Mouse (Mus musculus) myocyte (in vitro differentiated cells): ENCODE results near the gene Ska2. TPM values are rescaled to one million over a fixed set of nuclear protein-coding genes. Genes with fewer than 3 reads are reported as not detected.
A peak's percentile ranks its signal among the peaks of the same experiment; 100 is the strongest.

Experiments
- H3K27me3 ChIP-seq: one replicate; pipeline ENCODE4 v1.6.1; 2011; ENCODE audit not compliant: control insufficient read depth, insufficient read depth, insufficient read length
- H3K36me3 ChIP-seq: one replicate; pipeline ENCODE4 v1.6.1; 2011; ENCODE audit not compliant: control insufficient read depth, insufficient read depth
- H3K4me2 ChIP-seq: one replicate; pipeline ENCODE4 v1.6.1; 2011; ENCODE audit warnings: low read depth, control low read depth
- H3K4me3 ChIP-seq: one replicate; pipeline ENCODE4 v1.5.1; 2011; ENCODE audit warnings: mild to moderate bottlenecking, control low read depth, moderate library complexity
- H3K79me2 ChIP-seq: one replicate; pipeline ENCODE4 v1.6.1; 2011; ENCODE audit not compliant: control insufficient read depth, insufficient read depth
- H3ac ChIP-seq: one replicate; pipeline ENCODE4 v1.6.1; 2011; ENCODE audit not compliant: control insufficient read depth, insufficient read length
- CEBPB ChIP-seq: IDR thresholded peaks from 2 replicates; pipeline ENCODE4 v1.6.1; 2011; ENCODE audit warnings: mild to moderate bottlenecking, moderate library complexity; ENCODE audit not compliant: poor library complexity, insufficient read depth, severe bottlenecking
- E2F4 ChIP-seq: IDR thresholded peaks from one replicate; pipeline ENCODE4 v1.6.1; 2011; ENCODE audit warnings: mild to moderate bottlenecking, control low read depth, moderate library complexity; ENCODE audit not compliant: insufficient read depth
- MAX ChIP-seq: IDR thresholded peaks from one replicate; pipeline ENCODE4 v1.6.1; 2011; ENCODE audit warnings: low read depth, mild to moderate bottlenecking, control low read depth
- MYOD1 ChIP-seq, 3 experiments: IDR thresholded peaks; one replicate each; pipeline ENCODE4 v1.6.1; 2011; ENCODE audit warnings: control low read depth in 2 of 3, low read depth in 2 of 3, mild to moderate bottlenecking in 2 of 3, moderate library complexity in 1 of 3; ENCODE audit not compliant: insufficient read length in 2 of 3, control insufficient read depth in 1 of 3
- MYOG ChIP-seq, 3 experiments: IDR thresholded peaks; one replicate each; pipeline ENCODE4 v1.6.1; 2011; ENCODE audit warnings: control low read depth in 2 of 3, low read depth in 2 of 3, mild to moderate bottlenecking in 2 of 3; ENCODE audit not compliant: insufficient read length in 2 of 3, control insufficient read depth in 1 of 3, insufficient read depth in 1 of 3
- POLR2A ChIP-seq: IDR thresholded peaks from one replicate; pipeline ENCODE4 v1.6.1; 2011; ENCODE audit warnings: low read depth, mild to moderate bottlenecking, control low read depth, moderate library complexity; ENCODE audit not compliant: insufficient read length
- POLR2AphosphoS2 ChIP-seq: IDR thresholded peaks from one replicate; pipeline ENCODE4 v1.6.1; 2011; ENCODE audit warnings: low read depth, control low read depth; ENCODE audit not compliant: insufficient read length
- REST ChIP-seq: IDR thresholded peaks from one replicate; pipeline ENCODE4 v1.6.1; 2011; ENCODE audit warnings: mild to moderate bottlenecking, control low read depth, moderate library complexity; ENCODE audit not compliant: insufficient read depth, insufficient read length
- SRF ChIP-seq: IDR thresholded peaks from one replicate; pipeline ENCODE4 v1.6.1; 2011; ENCODE audit warnings: low read depth; ENCODE audit not compliant: control insufficient read depth, insufficient read length
- TCF12 ChIP-seq: IDR thresholded peaks from one replicate; pipeline ENCODE4 v1.6.1; 2011; ENCODE audit warnings: mild to moderate bottlenecking, control low read depth; ENCODE audit not compliant: poor library complexity, insufficient read depth, severe bottlenecking
- TCF3 ChIP-seq: IDR thresholded peaks from one replicate; pipeline ENCODE4 v1.6.1; 2011; ENCODE audit warnings: low read depth, control low read depth; ENCODE audit not compliant: insufficient read length
- USF1 ChIP-seq: IDR thresholded peaks from one replicate; pipeline ENCODE4 v1.6.1; 2011; ENCODE audit warnings: low read depth, mild to moderate bottlenecking, control low read depth, moderate library complexity
- polyA plus RNA-seq: library from polyadenylated mRNA; unstranded; fragments of >200 nt; fragmentation: generic; extraction: Trizol; gene quantifications from one replicate; pipeline ENCODE4 v1.2.1, GENCODE M21; 2012; ENCODE audit warnings: missing spikeins

Gene Ska2
- polyA plus RNA-seq, 1 experiment = 5.6 TPM

GRCm38 (mm10) chr11:87126281-87126823 lies 17.3 kb downstream of the Ska2 start:
- Histone ChIP-seq H3K4me3 (peak overlapping the region; percentile 64), H3K4me2 (peak overlapping the region; percentile 86), H3K36me3 (peaks cover 12% of the 10 kb centered on the region), H3ac (peak overlapping the region; percentile 59), H3K27me3 (no peaks in the 10 kb centered on the region), H3K79me2 (peaks cover 20% of the 10 kb centered on the region)
- no peak for TF ChIP-seq MAX
- TF ChIP-seq POLR2AphosphoS2 = no peak
- TF ChIP-seq MYOD1 (IDR thresholded peaks at IDR 0.05; ENCODE audit: control insufficient read depth in 1 of 3, insufficient read length in 2 of 3, low read depth in 2 of 3) = no peak
- TF ChIP-seq E2F4 = no peak
- TF ChIP-seq CEBPB = no peak
- no peak for TF ChIP-seq SRF
- TF ChIP-seq TCF12 = no peak
- TF ChIP-seq REST = no peak
- no peak for TF ChIP-seq MYOG (IDR thresholded peaks at IDR 0.05; ENCODE audit: control insufficient read depth in 1 of 3, insufficient read depth in 1 of 3, insufficient read length in 2 of 3, low read depth in 2 of 3)
- TF ChIP-seq TCF3 = no peak
- TF ChIP-seq POLR2A = no peak
- TF ChIP-seq USF1 = no peak

GRCm38 (mm10) chr11:87126824-87127816 lies 18.1 kb downstream of the Ska2 start, which contains the start of gene Trim37:
Gene Trim37 (plus strand): TSS chr11:87127077.
- peak; percentile 81 for TF ChIP-seq POLR2AphosphoS2
- no peak for TF ChIP-seq TCF3
- peak in 2 of 3 experiments; percentile 68 to 82 for TF ChIP-seq MYOG (IDR thresholded peaks at IDR 0.05; ENCODE audit: control insufficient read depth in 1 of 3, insufficient read depth in 1 of 3, insufficient read length in 2 of 3, low read depth in 2 of 3)
- peak; percentile 35 for TF ChIP-seq E2F4
- TF ChIP-seq REST = no peak
- TF ChIP-seq MYOD1 (IDR thresholded peaks at IDR 0.05; ENCODE audit: control insufficient read depth in 1 of 3, insufficient read length in 2 of 3, low read depth in 2 of 3) = peak in 2 of 3 experiments; percentile 56 to 85
- peak; percentile 77 for TF ChIP-seq POLR2A
- peak; percentile 72 for TF ChIP-seq USF1
- no peak for TF ChIP-seq SRF
- no peak for TF ChIP-seq MAX
- Histone ChIP-seq H3K79me2 (peaks cover 20% of the 10 kb centered on the region), H3K27me3 (no peaks in the 10 kb centered on the region), H3K4me2 (peak within 1 kb of the TSS; percentile 99), H3K36me3 (peaks cover 9% of the 10 kb centered on the region), H3ac (peak within 1 kb of the TSS; percentile 59), H3K4me3 (peak within 1 kb of the TSS; percentile 64)

- TF ChIP-seq MYOG (IDR thresholded peaks at IDR 0.05; ENCODE audit: control insufficient read depth in 1 of 3, insufficient read depth in 1 of 3, insufficient read length in 2 of 3, low read depth in 2 of 3) (no peak), SRF (no peak)
- no peaks in the 10 kb centered on the region for H3K79me2 ChIP-seq
- H3K4me2 ChIP-seq = no peak overlapping the region
- no peaks in the 10 kb centered on the region for H3K36me3 ChIP-seq
- H3ac ChIP-seq = no peak overlapping the region
- no peaks in the 10 kb centered on the region for H3K27me3 ChIP-seq
- no peak overlapping the region for H3K4me3 ChIP-seq
Observed at GRCm38 (mm10) chr11:87136233-87136632, 27.2 kb downstream of the Ska2 start.

- no peaks in the 10 kb centered on the region for H3K27me3 ChIP-seq
- H3K4me2 ChIP-seq = no peak overlapping the region
- TF ChIP-seq TCF12 (no peak), POLR2A (no peak), E2F4 (no peak), TCF3 (no peak), REST (no peak), POLR2AphosphoS2 (no peak), MYOD1 (IDR thresholded peaks at IDR 0.05; ENCODE audit: control insufficient read depth in 1 of 3, insufficient read length in 2 of 3, low read depth in 2 of 3) (no peak), SRF (no peak), CEBPB (no peak)
- no peaks in the 10 kb centered on the region for H3K79me2 ChIP-seq
- H3K4me3 ChIP-seq = no peak overlapping the region
- no peak overlapping the region for H3ac ChIP-seq
- H3K36me3 ChIP-seq = peaks cover 6% of the 10 kb centered on the region
Observed at GRCm38 (mm10) chr11:87158012-87158411, 49.0 kb downstream of the Ska2 start.

- no peak for TF ChIP-seq POLR2A
- TF ChIP-seq POLR2AphosphoS2 = no peak
- TF ChIP-seq SRF = no peak
- no peak for TF ChIP-seq MAX
- no peak for TF ChIP-seq TCF3
- no peak for TF ChIP-seq CEBPB
- no peak for TF ChIP-seq MYOD1 (IDR thresholded peaks at IDR 0.05; ENCODE audit: control insufficient read depth in 1 of 3, insufficient read length in 2 of 3, low read depth in 2 of 3)
- TF ChIP-seq E2F4 = no peak
- no peak for TF ChIP-seq USF1
- no peak for TF ChIP-seq TCF12
- TF ChIP-seq MYOG (IDR thresholded peaks at IDR 0.05; ENCODE audit: control insufficient read depth in 1 of 3, insufficient read depth in 1 of 3, insufficient read length in 2 of 3, low read depth in 2 of 3) = no peak
- no peak for TF ChIP-seq REST
- H3K36me3 ChIP-seq = peaks cover 14% of the 10 kb centered on the region
Observed at GRCm38 (mm10) chr11:87162687-87163086, 53.7 kb downstream of the Ska2 start.

More at GRCm38 (mm10) chr11:87162687-87163086, 53.7 kb downstream of the Ska2 start:
- Histone ChIP-seq H3K27me3 (no peaks in the 10 kb centered on the region), H3K79me2 (no peaks in the 10 kb centered on the region), H3K4me2 (no peak overlapping the region), H3ac (no peak overlapping the region), H3K4me3 (no peak overlapping the region)
